Mouse (Mus musculus) heart, adult 2 months (tissue): ENCODE measurements around the gene Mtus2.

ENCODE experiments used
- CTCF ChIP-seq: fragments of 200-600 bp; IDR thresholded peaks from 2 replicates; pipeline ENCODE4 v1.8.1; 2022; ENCODE audit warnings: antibody characterized with exemption, mild to moderate bottlenecking, moderate library complexity
- POLR2A ChIP-seq: fragments of 200-500 bp; IDR thresholded peaks from 2 replicates; pipeline ENCODE4 v1.6.1; 2011; ENCODE audit warnings: mild to moderate bottlenecking, low read depth, low read length, control low read depth; ENCODE audit not compliant: insufficient read depth

DNA sequence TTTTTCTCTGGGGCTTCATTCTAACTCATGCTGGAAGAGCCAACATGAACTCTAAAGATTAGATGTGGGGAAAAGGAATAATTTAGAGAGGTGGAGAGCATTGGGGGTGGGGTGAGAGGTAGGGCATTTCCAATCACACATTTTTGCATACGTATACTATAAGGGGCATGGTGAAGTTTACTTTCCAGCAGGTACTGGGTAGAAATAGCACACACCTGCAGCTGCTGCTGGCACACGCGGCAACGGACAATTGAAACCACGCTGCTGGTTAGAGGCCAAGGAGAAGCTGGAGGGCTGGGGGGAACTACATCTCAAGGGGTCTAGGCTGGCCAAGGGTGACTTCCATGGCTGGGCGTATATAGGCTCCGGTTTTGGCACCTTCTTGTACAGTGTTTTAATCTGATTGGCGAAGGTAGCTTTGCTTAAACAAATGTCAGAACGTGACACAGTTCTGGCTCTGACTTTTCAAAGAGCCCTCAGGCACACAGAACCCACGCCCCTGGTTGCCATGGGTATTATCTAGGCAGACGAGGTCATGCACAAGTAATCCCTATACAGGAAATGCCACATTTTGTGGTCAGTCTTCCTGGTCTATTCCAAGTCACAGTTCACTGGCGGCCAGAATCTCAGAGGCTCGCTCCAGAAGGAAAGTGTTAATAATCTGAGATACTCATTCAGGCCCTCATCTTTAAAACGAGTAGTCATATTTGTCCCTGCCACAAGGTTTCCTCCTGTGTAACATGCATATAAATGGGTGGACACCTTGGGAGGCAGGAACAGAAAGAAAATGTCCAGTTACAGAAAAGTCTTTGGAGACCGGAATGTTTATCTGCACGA lies 404.0 kb downstream of the Mtus2 start:
- TF ChIP-seq CTCF (no peak), POLR2A (no peak)
